Mouse (Mus musculus) stomach, embryonic 14.5 days (tissue): ENCODE measurements around the gene Ccdc163. TPM values are rescaled to one million over a fixed set of nuclear protein-coding genes. Genes with fewer than 3 reads are reported as not detected.
"Not testable (repeated sequence)": the region's sequence is repeated elsewhere in the genome, so short reads cannot be mapped to it uniquely, and the experiment has no call there.

Experiments used
- ATAC-seq: fragments of 200-750 bp; cut with Nextera tagmentation; 2 replicates; pipeline ENCODE4 v1.8.0; 2017; ENCODE audit warnings: low read depth, moderate TSS enrichment; ENCODE audit not compliant: insufficient number of reproducible peaks, insufficient read depth, low FRiP score
- H3K27ac ChIP-seq: fragments of 300-500 bp; sonication (generic); 2 replicates; pipeline ENCODE4 v1.5.1; 2014; ENCODE audit warnings: mild to moderate bottlenecking, low read length, moderate library complexity, mixed read lengths
- H3K27me3 ChIP-seq: fragments of 300-500 bp; sonication (generic); 2 replicates; pipeline ENCODE4 v1.6.1; 2014; ENCODE audit warnings: low read length, control low read depth, mixed read lengths; ENCODE audit not compliant: control insufficient read depth, insufficient read depth
- H3K36me3 ChIP-seq: fragments of 300-500 bp; sonication (generic); 2 replicates; pipeline ENCODE4 v1.6.1; 2014; ENCODE audit warnings: mild to moderate bottlenecking, control low read depth, low read length, moderate library complexity, mixed read lengths; ENCODE audit not compliant: control insufficient read depth, insufficient read depth
- H3K4me1 ChIP-seq: fragments of 300-500 bp; sonication (generic); 2 replicates; pipeline ENCODE4 v1.6.1; 2014; ENCODE audit warnings: low read length, control low read depth, mixed read lengths; ENCODE audit not compliant: control insufficient read depth, insufficient read depth
- H3K4me2 ChIP-seq: fragments of 300-500 bp; sonication (generic); replicated peaks from 2 replicates; pipeline ENCODE4 v1.6.1; 2014; ENCODE audit warnings: low read depth, low read length, control low read depth
- H3K4me3 ChIP-seq: fragments of 300-500 bp; sonication (generic); 2 replicates; pipeline ENCODE4 v1.5.1; 2014; ENCODE audit warnings: low read depth, low read length, control low read depth
- H3K9ac ChIP-seq: fragments of 300-500 bp; sonication (generic); replicated peaks from 2 replicates; pipeline ENCODE4 v1.6.1; 2014; ENCODE audit warnings: low read depth, mild to moderate bottlenecking, control low read depth, low read length, moderate library complexity, mixed read lengths
- H3K9me3 ChIP-seq: fragments of 300-500 bp; sonication (generic); 2 replicates; pipeline ENCODE4 v1.6.1; 2016; ENCODE audit warnings: low read depth, low read length, control low read depth; ENCODE audit not compliant: control insufficient read depth
- WGBS: fragments of 180-500 bp; shearing (Covaris S2); extraction: QIAGEN DNeasy Blood & Tissue Kit; methylation state at CpG from one replicate; pipeline ENCODE4 v1.1.7; 2014; 5-methylcytosine and 5-hydroxymethylcytosine counted together
- polyA plus RNA-seq: library from polyadenylated mRNA; unstranded; fragments of >200 nt; fragmentation: Nextera tagmentation; extraction: Ambion mirVana; gene quantifications from 2 replicates; pipeline ENCODE4 v1.2.1, GENCODE M21; 2014

The Ccdc163 gene
- polyA plus RNA-seq = 40.0 and 44.3 TPM in 2 replicates

- Histone ChIP-seq H3K36me3 (no peaks in the 10 kb centered on the region), H3K4me1 (0 out of 2 replicates have a peak, but pooled peaks cover 3% of the 10 kb centered on the region), H3K9me3 (no peaks in the 10 kb centered on the region), H3K27me3 (no peaks in the 10 kb centered on the region), H3K4me2 (peak within 1 kb of the TSS; percentile 91), H3K27ac (no peak within 1 kb of the TSS), H3K4me3 (peak within 1 kb of the TSS; percentile 64), H3K9ac (peak within 1 kb of the TSS; percentile 46; the same call in 1 of the 2 replicates)
- ATAC-seq = peak; percentile 100
- WGBS = under 1% methylated on average over 29 of the region's 29 CpGs
These were observed at the start of gene Ccdc163, which contains the start of gene Mmachc for GRCm38 (mm10) chr4:116708201-116708764. Gene Ccdc163 (plus strand): TSS chr4:116708509. Gene Mmachc (minus strand): TSS chr4:116708406.

DNA sequence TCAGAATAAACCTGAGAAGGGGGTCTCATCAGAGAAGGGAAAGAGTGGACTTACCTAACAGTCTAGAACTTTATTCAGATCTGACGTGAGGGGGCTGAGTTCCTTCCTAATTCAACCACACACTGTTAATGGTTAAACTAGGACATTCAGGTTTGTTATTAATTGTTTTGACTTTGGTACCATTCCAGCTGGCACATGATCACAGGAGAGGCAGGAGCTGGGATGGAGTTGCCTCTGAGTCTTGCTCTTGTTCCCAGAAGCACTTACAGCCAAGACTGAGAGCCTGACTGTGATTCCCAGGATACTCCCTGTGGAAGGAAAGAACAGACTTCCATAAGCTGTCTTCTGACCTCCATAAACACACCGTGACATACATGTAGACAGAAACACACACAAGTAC, 48.8 kb upstream of the Ccdc163 start:
- no peaks in the 10 kb centered on the region for H3K4me1 ChIP-seq
- no peak for ATAC-seq
- H3K9ac ChIP-seq = no peak overlapping the region
- H3K9me3 ChIP-seq = no peaks in the 10 kb centered on the region
- no peaks in the 10 kb centered on the region for H3K27me3 ChIP-seq
- H3K4me2 ChIP-seq = no peak overlapping the region
- H3K4me3 ChIP-seq = no peak overlapping the region
- 39% methylated on average over 2 of the region's 2 CpGs for WGBS
- no peaks in the 10 kb centered on the region for H3K36me3 ChIP-seq
- H3K27ac ChIP-seq = no peak overlapping the region

DNA sequence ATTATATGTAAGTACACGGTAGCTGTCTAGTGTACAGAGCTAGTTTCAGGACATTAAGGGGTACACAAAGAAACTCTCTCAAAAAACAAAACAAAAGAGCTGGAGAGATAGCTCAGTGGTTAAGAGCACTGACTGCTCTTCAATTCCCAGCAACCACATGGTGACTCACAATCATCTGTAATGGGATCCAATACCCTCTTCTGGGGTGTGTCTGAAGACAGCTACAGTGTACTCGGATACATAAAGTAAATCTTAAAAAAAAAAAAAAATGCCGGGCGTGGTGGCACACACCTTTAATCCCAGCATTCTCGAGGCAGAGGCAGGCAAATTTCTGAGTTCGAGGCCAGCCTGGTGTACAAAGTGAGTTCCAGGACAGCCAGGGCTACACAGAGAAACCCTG, 48.4 kb upstream of the Ccdc163 start:
- 81% methylated on average over 6 of the region's 6 CpGs for WGBS
- H3K4me1 ChIP-seq = not testable (repeated sequence)

DNA sequence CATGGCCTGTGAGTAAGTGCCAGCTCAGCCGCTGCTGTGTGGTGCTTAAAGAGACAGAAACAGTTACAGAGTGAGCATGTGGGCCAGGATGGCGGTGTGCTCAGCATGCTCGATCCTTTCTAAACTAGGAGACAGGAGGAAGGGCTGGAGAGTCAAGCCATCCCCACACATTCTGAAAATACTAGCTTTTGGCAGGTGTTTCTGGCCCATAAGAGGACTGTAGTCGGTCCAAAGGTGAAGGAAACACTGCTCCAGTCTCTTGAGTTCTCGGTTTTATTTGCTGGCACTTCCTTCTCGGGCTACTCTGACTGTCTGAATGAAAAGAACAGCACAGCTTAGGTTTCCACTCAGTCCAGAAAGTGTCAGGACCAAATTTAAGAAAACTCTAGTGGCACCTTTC, 47.5 kb upstream of the Ccdc163 start:
- H3K27me3 ChIP-seq = no peaks in the 10 kb centered on the region
- no peak for ATAC-seq
- no peak overlapping the region for H3K4me2 ChIP-seq
- no peak overlapping the region for H3K4me3 ChIP-seq
- H3K36me3 ChIP-seq = no peaks in the 10 kb centered on the region
- 74% methylated on average over 6 of the region's 6 CpGs for WGBS
- H3K9me3 ChIP-seq = no peaks in the 10 kb centered on the region
- H3K4me1 ChIP-seq = no peaks in the 10 kb centered on the region
- no peak overlapping the region for H3K27ac ChIP-seq
- H3K9ac ChIP-seq = no peak overlapping the region

More for the DNA sequence above, 48.4 kb upstream of the Ccdc163 start:
- not testable (repeated sequence) for H3K27ac ChIP-seq, H3K4me2 ChIP-seq, H3K4me3 ChIP-seq, H3K9me3 ChIP-seq, H3K36me3 ChIP-seq, H3K9ac ChIP-seq, ATAC-seq, H3K27me3 ChIP-seq

- no peak overlapping the region for H3K27ac ChIP-seq
- H3K27me3 ChIP-seq = no peaks in the 10 kb centered on the region
- no peaks in the 10 kb centered on the region for H3K9me3 ChIP-seq
- ATAC-seq = no peak
- H3K4me3 ChIP-seq = no peak overlapping the region
- no peak overlapping the region for H3K9ac ChIP-seq
- 77% methylated on average over 1 of the region's 1 CpGs for WGBS
- no peak overlapping the region for H3K4me2 ChIP-seq
- no peaks in the 10 kb centered on the region for H3K4me1 ChIP-seq
- no peaks in the 10 kb centered on the region for H3K36me3 ChIP-seq
These were observed 46.3 kb upstream of the Ccdc163 start for GRCm38 (mm10) chr4:116661998-116662397.

DNA sequence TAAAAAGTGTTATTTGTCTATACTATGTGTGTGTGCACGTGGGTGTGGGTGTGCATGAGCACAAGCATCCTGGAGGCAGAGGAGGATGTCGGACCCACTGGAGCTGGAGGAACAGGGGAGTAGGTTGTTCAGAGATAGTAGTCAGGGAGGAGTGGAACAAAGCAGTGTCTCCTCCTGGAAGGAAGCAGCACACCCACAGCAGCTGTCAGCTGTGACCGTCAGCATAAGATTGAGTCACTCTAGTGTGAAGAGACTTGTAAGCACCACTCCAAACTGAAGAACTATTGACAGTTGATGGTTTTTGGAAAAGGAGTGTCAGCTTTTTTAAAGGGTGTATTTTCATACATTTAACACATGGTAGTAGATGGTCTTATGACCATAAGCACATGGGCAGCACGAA, 41.7 kb upstream of the Ccdc163 start:
- Histone ChIP-seq H3K27ac (no peak overlapping the region), H3K9me3 (no peaks in the 10 kb centered on the region), H3K4me3 (no peak overlapping the region), H3K4me1 (no peaks in the 10 kb centered on the region), H3K27me3 (no peaks in the 10 kb centered on the region), H3K9ac (no peak overlapping the region), H3K4me2 (no peak overlapping the region), H3K36me3 (no peaks in the 10 kb centered on the region)
- no peak for ATAC-seq
- WGBS = 53% methylated on average over 4 of the region's 4 CpGs

DNA sequence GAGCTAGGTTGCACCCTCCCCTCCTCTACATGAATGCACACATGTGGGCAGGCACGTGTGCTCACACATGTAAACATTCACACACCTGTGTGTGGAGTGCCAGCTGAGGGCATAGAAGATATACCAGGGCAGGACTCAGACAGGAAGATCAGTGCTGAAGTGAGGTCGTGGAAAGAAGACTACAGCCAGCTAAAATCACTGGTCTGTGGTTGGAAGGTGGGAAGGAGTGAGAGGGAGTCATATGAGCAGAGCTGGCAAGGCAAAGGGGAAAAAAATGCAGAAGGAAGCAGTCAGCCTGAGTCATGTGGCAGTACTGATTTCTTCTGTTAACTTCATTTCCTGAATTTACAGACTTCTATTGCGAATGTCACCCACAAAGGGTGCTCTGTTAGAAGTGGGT, 40.2 kb upstream of the Ccdc163 start:
- Histone ChIP-seq H3K36me3 (no peaks in the 10 kb centered on the region), H3K9me3 (no peaks in the 10 kb centered on the region), H3K4me2 (no peak overlapping the region), H3K27ac (no peak overlapping the region), H3K4me1 (peaks cover 5% of the 10 kb centered on the region; the same call in 1 of the 2 replicates), H3K27me3 (no peaks in the 10 kb centered on the region), H3K4me3 (no peak overlapping the region), H3K9ac (no peak overlapping the region)
- no peak for ATAC-seq
- 50% methylated on average over 3 of the region's 3 CpGs for WGBS

- Histone ChIP-seq H3K36me3 (no peaks in the 10 kb centered on the region), H3K9me3 (no peaks in the 10 kb centered on the region), H3K4me2 (no peak overlapping the region), H3K27me3 (no peaks in the 10 kb centered on the region), H3K27ac (no peak overlapping the region), H3K4me3 (no peak overlapping the region), H3K4me1 (peaks cover 8% of the 10 kb centered on the region; the same call in 1 of the 2 replicates), H3K9ac (no peak overlapping the region)
- WGBS = 57% methylated on average over 2 of the region's 2 CpGs
- ATAC-seq = no peak
These were observed 39.0 kb upstream of the Ccdc163 start for GRCm38 (mm10) chr4:116669291-116669690.

- 29% methylated on average over 2 of the region's 2 CpGs for WGBS
- Histone ChIP-seq H3K27ac (peak overlapping the region; percentile 58; the same call in 1 of the 2 replicates), H3K9ac (no peak overlapping the region), H3K4me1 (peaks cover 8% of the 10 kb centered on the region; the same call in 1 of the 2 replicates), H3K4me2 (no peak overlapping the region), H3K36me3 (no peaks in the 10 kb centered on the region), H3K4me3 (no peak overlapping the region), H3K9me3 (no peaks in the 10 kb centered on the region), H3K27me3 (no peaks in the 10 kb centered on the region)
- peak; percentile 97 for ATAC-seq
These were observed 35.5 kb upstream of the Ccdc163 start for GRCm38 (mm10) chr4:116672785-116673184.
